Mouse (Mus musculus): ENCODE measurements around the gene Ankrd53.

- TF ChIP-seq POLR2A (IDR thresholded peaks at IDR 0.05; ENCODE audit: borderline replicate concordance, control insufficient read depth, low read depth, low read length) (peak; percentile 83), CTCF (IDR thresholded peaks at IDR 0.05; ENCODE audit: control insufficient read depth, insufficient read depth, low read length) (0 out of 2 replicates have a peak, but pooled peaks have one; percentile 13)
Measured at GRCm38 (mm10) chr6:83794760-83795296, 32.4 kb downstream of the Ankrd53 start, which contains the start of gene Nagk.

Measured in bone marrow, adult 2 months (tissue).